ENCODE assay signal across 16 mouse cellular contexts in genomic region chr2:74714156-74714789, GRCm38 (mm10). TPM values are rescaled to one million over a fixed set of nuclear protein-coding genes. Genes with fewer than 3 reads are reported as not detected.
A peak's percentile ranks its signal among the peaks of the same experiment; 100 is the strongest.
DNase-seq lines count a peak whose midpoint lies in the region; ATAC-seq lines count a peak whose summit lies in the region.
"Had no signal": no experiment of that assay in that cellular context is flagged by ENCODE, and none has a peak within 500 bp of the region (broad histone marks: within the 10 kb centered on the region; RNA-seq: fewer than 3 reads in every experiment).

No protein-coding gene starts in this region.

- H3K4me2 ChIP-seq in midbrain, embryonic 11.5 days = no peak overlapping the region
- no peak overlapping the region for H3K4me2 ChIP-seq in midbrain, embryonic 13.5 days (replicated peaks)
- H3K4me2 ChIP-seq: forebrain, embryonic 12.5 days had no signal

- no peak overlapping the region for H3K9ac ChIP-seq in midbrain, embryonic 11.5 days (ENCODE audit: low read length)
- H3K9ac ChIP-seq in midbrain, embryonic 13.5 days (replicated peaks) = no peak overlapping the region
- H3K9ac ChIP-seq: forebrain, embryonic 12.5 days had no signal

- peaks cover 97% of the 10 kb centered on the region for H3K27me3 ChIP-seq in midbrain, embryonic 11.5 days (ENCODE audit: control insufficient read depth, insufficient read depth, low read length)
- peaks cover 100% of the 10 kb centered on the region for H3K27me3 ChIP-seq in midbrain, embryonic 13.5 days
- H3K27me3 ChIP-seq in limb, embryonic 10.5 days (ENCODE audit: low read depth, poor library complexity, severe bottlenecking) = peaks cover 34% of the 10 kb centered on the region

- H3K4me3 ChIP-seq in midbrain, embryonic 11.5 days (ENCODE audit: low read depth, low read length) = no peak overlapping the region
- H3K4me3 ChIP-seq in midbrain, embryonic 13.5 days (replicated peaks) = no peak overlapping the region
- H3K4me3 ChIP-seq in limb, embryonic 10.5 days = peak overlapping the region; percentile 89
- H3K4me3 ChIP-seq: forebrain, embryonic 12.5 days had no signal

- H3K9me3 ChIP-seq in midbrain, embryonic 11.5 days (ENCODE audit: control insufficient read depth, low read length) = no peaks in the 10 kb centered on the region
- H3K9me3 ChIP-seq in midbrain, embryonic 13.5 days = no peaks in the 10 kb centered on the region
- no peaks in the 10 kb centered on the region for H3K9me3 ChIP-seq in limb, embryonic 10.5 days (replicated peaks)
- H3K9me3 ChIP-seq: forebrain, embryonic 12.5 days; G1E had no signal

- no peak overlapping the region for H3K27ac ChIP-seq in midbrain, embryonic 11.5 days (ENCODE audit: low read depth, low read length)
- H3K27ac ChIP-seq in midbrain, embryonic 13.5 days = no peak overlapping the region
- peak overlapping the region; percentile 97 for H3K27ac ChIP-seq in limb, embryonic 10.5 days
- H3K27ac ChIP-seq: forebrain, embryonic 12.5 days had no signal

- no peak for ATAC-seq in midbrain, embryonic 11.5 days (ENCODE audit: low FRiP score)
- no peak for ATAC-seq in midbrain, embryonic 13.5 days

- peak; percentile 58 for DNase-seq in adrenal gland, postnatal 14 days
- DNase-seq in adrenal gland, adult 8-10 months = no peak
- DNase-seq in midbrain, embryonic 11.5 days (ENCODE audit: low spot score, missing footprints) = peak; percentile 94
- DNase-seq in limb, embryonic 10.5 days (ENCODE audit: low spot score) = peak; percentile 77
- DNase-seq in frontal cortex, postnatal 36 days (ENCODE audit: low spot score in 2 of 2) = no peak
- DNase-seq in gastrocnemius, postnatal 10 days = no peak
- no peak for DNase-seq in thymus, postnatal 10 days (ENCODE audit: low spot score in 2 of 2)
- DNase-seq: lung, adult 18-20 months had no signal

- H3K36me3 ChIP-seq in midbrain, embryonic 11.5 days (ENCODE audit: control insufficient read depth, insufficient read depth, low read length) = no peaks in the 10 kb centered on the region
- no peaks in the 10 kb centered on the region for H3K36me3 ChIP-seq in midbrain, embryonic 13.5 days
- 0 out of 2 replicates have a peak, but pooled peaks cover 5% of the 10 kb centered on the region for H3K36me3 ChIP-seq in limb, embryonic 10.5 days
- H3K36me3 ChIP-seq: forebrain, embryonic 12.5 days; G1E had no signal

- 3% methylated on average over 18 of the region's 18 CpGs for WGBS in midbrain, embryonic 11.5 days
- WGBS in midbrain, embryonic 13.5 days = 3% methylated on average over 18 of the region's 18 CpGs
- WGBS in limb, embryonic 10.5 days = 2% methylated on average over 18 of the region's 18 CpGs

- no peaks in the 10 kb centered on the region for H3K4me1 ChIP-seq in midbrain, embryonic 11.5 days (ENCODE audit: control insufficient read depth, insufficient read depth, low read length)
- H3K4me1 ChIP-seq in midbrain, embryonic 13.5 days (replicated peaks) = peaks cover 6% of the 10 kb centered on the region
- peaks cover 78% of the 10 kb centered on the region for H3K4me1 ChIP-seq in limb, embryonic 10.5 days

RNA-seq across cellular contexts. Expression of gene Hoxd4, which starts 2.5 kb away (rescaled TPM):
- 13.9 and 17.8 TPM in 2 replicates for total RNA-seq in adrenal gland, postnatal 14 days (2021)
- 10 to 100 TPM; 16.8 to 37.2 (median 31.3) TPM for total RNA-seq in adrenal gland, adult 8-10 months (2022)
- not detected in 2 replicates for polyA plus RNA-seq in midbrain, embryonic 11.5 days (2014; fragmentation: Nextera tagmentation; extraction: Ambion mirVana)
- not detected in 2 replicates for polyA plus RNA-seq in midbrain, embryonic 13.5 days (2015; fragmentation: Nextera tagmentation; extraction: Ambion mirVana)
- 1.2 and 2.3 TPM in 2 replicates for polyA plus RNA-seq in limb, embryonic 10.5 days (2016; fragmentation: Nextera tagmentation; extraction: Ambion mirVana)
- total RNA-seq in gastrocnemius, postnatal 10 days (2021) = 1 to 10 TPM; 2.1 to 4.8 TPM
- total RNA-seq: megakaryocyte, adult 5-6 weeks had no signal
- polyA plus RNA-seq: cortical plate, adult 2 months; forebrain, embryonic 12.5 days; thymus, postnatal 0 days had no signal

RNA-seq across cellular contexts. Expression of gene Hoxd3, which starts 2.5 kb away (rescaled TPM):
- total RNA-seq in adrenal gland, postnatal 14 days (2021) = 0.85 and 0.98 TPM in 2 replicates
- total RNA-seq in adrenal gland, adult 8-10 months (2022) = 1 to 10 TPM in 3 of 4 experiments, under 1 TPM in 1; 0.73 to 1.9 (median 1.5) TPM
- 0.07 and 0.14 TPM in 2 replicates for polyA plus RNA-seq in midbrain, embryonic 11.5 days (2014; fragmentation: Nextera tagmentation; extraction: Ambion mirVana)
- polyA plus RNA-seq in midbrain, embryonic 13.5 days (2015; fragmentation: Nextera tagmentation; extraction: Ambion mirVana) = 0.17 TPM in 2 replicates
- 1.4 and 3.0 TPM in 2 replicates for polyA plus RNA-seq in limb, embryonic 10.5 days (2016; fragmentation: Nextera tagmentation; extraction: Ambion mirVana)
- under 1 TPM in 1 of 2 experiments, not detected in 1; 0.26 TPM for total RNA-seq in gastrocnemius, postnatal 10 days (2021)
- polyA plus RNA-seq: cortical plate, adult 2 months; forebrain, embryonic 12.5 days; spleen, adult 2 months had no signal

RNA-seq across cellular contexts. Expression of gene Hoxd8, which starts 9.9 kb away (rescaled TPM):
- 24.6 and 24.9 TPM in 2 replicates for total RNA-seq in adrenal gland, postnatal 14 days (2021)
- 10 to 100 TPM; 33.3 to 45.8 (median 36.6) TPM for total RNA-seq in adrenal gland, adult 8-10 months (2022)
- 0.11 TPM in 1 of 2 replicates, not detected in the other for polyA plus RNA-seq in midbrain, embryonic 11.5 days (2014; fragmentation: Nextera tagmentation; extraction: Ambion mirVana)
- 0.08 TPM in 1 of 2 replicates, not detected in the other for polyA plus RNA-seq in midbrain, embryonic 13.5 days (2015; fragmentation: Nextera tagmentation; extraction: Ambion mirVana)
- 11.6 and 17.4 TPM in 2 replicates for polyA plus RNA-seq in limb, embryonic 10.5 days (2016; fragmentation: Nextera tagmentation; extraction: Ambion mirVana)
- total RNA-seq in gastrocnemius, postnatal 10 days (2021) = 10 to 100 TPM; 38.3 to 46.1 TPM
- total RNA-seq: G1E; megakaryocyte, adult 5-6 weeks had no signal
- polyA plus RNA-seq: cortical plate, adult 2 months; forebrain, embryonic 12.5 days; G1E had no signal

RNA-seq across cellular contexts. Expression of gene Gm28230, which starts 12.3 kb away (rescaled TPM):
- total RNA-seq in adrenal gland, postnatal 14 days (2021) = 1.4 and 1.7 TPM in 2 replicates
- total RNA-seq in adrenal gland, adult 8-10 months (2022) = 1 to 10 TPM; 1.3 to 3.6 (median 3.2) TPM
- not detected in 2 replicates for polyA plus RNA-seq in midbrain, embryonic 11.5 days (2014; fragmentation: Nextera tagmentation; extraction: Ambion mirVana)
- not detected in 2 replicates for polyA plus RNA-seq in midbrain, embryonic 13.5 days (2015; fragmentation: Nextera tagmentation; extraction: Ambion mirVana)
- polyA plus RNA-seq in limb, embryonic 10.5 days (2016; fragmentation: Nextera tagmentation; extraction: Ambion mirVana) = 0.70 and 0.79 TPM in 2 replicates
- under 1 TPM; 0.21 to 0.43 TPM for total RNA-seq in gastrocnemius, postnatal 10 days (2021)
- total RNA-seq: megakaryocyte, adult 5-6 weeks had no signal
- polyA plus RNA-seq: cortical plate, adult 2 months; forebrain, embryonic 12.5 days; heart, embryonic 14.5 days; spleen, adult 2 months; thymus, postnatal 0 days had no signal

RNA-seq across cellular contexts. Expression of gene Hoxd9, which starts 16.7 kb away (rescaled TPM):
- 3.8 and 5.8 TPM in 2 replicates for total RNA-seq in adrenal gland, postnatal 14 days (2021)
- total RNA-seq in adrenal gland, adult 8-10 months (2022) = 1 to 10 TPM; 6.5 to 9.2 (median 7.0) TPM
- polyA plus RNA-seq in midbrain, embryonic 11.5 days (2014; fragmentation: Nextera tagmentation; extraction: Ambion mirVana) = not detected in 2 replicates
- polyA plus RNA-seq in midbrain, embryonic 13.5 days (2015; fragmentation: Nextera tagmentation; extraction: Ambion mirVana) = not detected in 2 replicates
- polyA plus RNA-seq in limb, embryonic 10.5 days (2016; fragmentation: Nextera tagmentation; extraction: Ambion mirVana) = 38.0 and 52.3 TPM in 2 replicates
- 10 to 100 TPM; 12.6 to 16.1 TPM for total RNA-seq in gastrocnemius, postnatal 10 days (2021)
- total RNA-seq: G1E; megakaryocyte, adult 5-6 weeks had no signal
- polyA plus RNA-seq: cortical plate, adult 2 months; forebrain, embryonic 12.5 days; G1E had no signal

Comparison
In these comparisons a context has a peak if more than half of its experiments do, and no peak if none do; other contexts are left out.
1. DNase-seq: peak in adrenal gland, postnatal 14 days (single experiment), midbrain, embryonic 11.5 days (single experiment) and limb, embryonic 10.5 days (single experiment); none in adrenal gland, adult 8-10 months (single experiment), frontal cortex, postnatal 36 days (0 of 2), gastrocnemius, postnatal 10 days (single experiment) and thymus, postnatal 10 days (0 of 2).